Mouse (Mus musculus) lung, postnatal 36 days (tissue): Measurements from ENCODE around the gene Rdh11.
"Not testable (repeated sequence)": the region's sequence is repeated elsewhere in the genome, so short reads cannot be mapped to it uniquely, and the experiment has no call there.

ENCODE experiments used
- DNase-seq: peaks from one replicate; pipeline ENCODE4 v3.0.0; 2022; ENCODE audit warnings: mixed read lengths

Gene Rdh11

DNA sequence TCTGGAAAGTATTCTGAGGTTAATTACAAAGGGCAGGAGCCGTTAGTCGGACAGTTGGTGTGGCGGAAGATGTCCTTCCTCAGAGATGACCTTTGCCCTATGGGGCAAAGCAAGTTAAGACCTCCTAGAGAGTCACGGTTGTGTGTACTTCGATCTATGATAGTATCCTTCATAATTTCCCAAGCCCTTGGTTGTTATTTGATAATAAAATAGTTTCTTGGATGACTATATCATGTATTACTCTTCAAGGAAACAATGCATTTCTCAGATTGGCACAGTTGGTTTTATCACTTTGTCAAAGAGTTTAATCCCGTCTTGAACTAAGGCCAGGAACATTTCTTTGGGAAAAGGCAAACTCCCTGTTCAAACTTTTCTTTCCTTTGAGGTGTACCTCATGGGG, at the start of gene Rdh11:
Gene Rdh11 (minus strand): TSS at position 101 of the 400 bp plus-strand sequence.
- no peak for DNase-seq

- peak; percentile 39 for DNase-seq
Measured at GRCm38 (mm10) chr12:79235485-79236080, 43.5 kb upstream of the Rdh11 start.

DNA sequence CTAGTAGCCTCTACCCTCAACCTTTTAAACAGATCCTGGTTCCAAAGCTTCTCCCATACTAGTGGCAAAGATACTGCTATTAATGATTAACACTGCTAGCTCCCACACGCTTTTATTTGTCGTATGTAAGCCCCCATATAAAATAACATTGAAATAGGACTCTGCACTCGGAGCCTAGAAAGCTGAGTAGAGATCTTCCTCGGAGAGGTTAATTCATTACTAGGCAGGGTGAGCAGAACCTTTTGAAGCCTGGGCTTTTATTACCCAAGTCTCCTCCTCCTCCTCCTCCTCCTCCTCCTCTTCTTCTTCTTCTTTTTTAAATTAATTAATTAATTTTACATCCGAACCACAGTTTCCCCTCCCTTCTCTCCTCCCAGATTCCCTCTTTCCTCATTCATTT, 25.4 kb upstream of the Rdh11 start:
- no peak for DNase-seq

- no peak for DNase-seq
Measured at GRCm38 (mm10) chr12:79211447-79211846, 19.4 kb upstream of the Rdh11 start.

- DNase-seq: peak; percentile 60
Measured at GRCm38 (mm10) chr12:79208703-79209464, 16.8 kb upstream of the Rdh11 start, which contains the start of gene Rdh12. TSS of gene Rdh12 (plus strand) at chr12:79208914.

DNA sequence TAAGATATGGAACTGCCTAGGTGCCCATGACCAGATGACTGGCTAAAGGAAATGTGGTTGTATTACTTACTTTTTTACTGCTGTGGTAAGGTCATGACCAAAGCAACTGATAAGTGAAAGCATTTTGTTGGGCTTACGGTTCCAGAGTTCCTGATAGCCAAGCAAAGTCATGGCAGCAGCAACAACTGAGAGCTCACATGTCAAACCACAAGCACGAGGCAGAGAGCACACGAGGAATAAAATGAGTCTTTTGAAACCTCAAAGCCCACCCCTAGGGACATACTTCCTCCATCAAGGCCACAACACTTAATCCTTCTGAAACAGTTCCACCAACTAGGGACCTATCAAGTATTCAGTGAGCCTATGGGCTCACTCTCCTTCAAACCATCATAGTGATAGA, 9.8 kb upstream of the Rdh11 start:
- no peak for DNase-seq

DNA sequence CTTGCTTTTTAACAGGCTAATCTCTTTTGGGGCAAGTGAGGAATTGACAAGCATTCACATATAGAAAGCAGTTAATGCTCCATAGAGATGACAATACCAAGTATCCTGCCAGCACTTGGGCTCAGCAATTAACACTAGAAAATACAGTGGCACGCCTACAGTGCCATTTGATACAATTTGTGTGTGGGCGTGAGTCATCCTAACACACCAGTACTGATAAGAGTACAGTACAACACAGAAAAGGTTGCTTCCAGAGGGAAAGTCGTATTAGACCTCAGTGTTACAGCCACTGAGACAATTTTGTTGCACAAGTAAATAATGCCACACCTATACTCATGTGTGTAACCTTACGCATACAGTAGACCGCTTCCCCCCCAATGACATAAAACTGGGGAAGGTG, 5.0 kb upstream of the Rdh11 start:
- no peak for DNase-seq

GRCm38 (mm10) chr12:79193441-79193840, 1.3 kb upstream of the Rdh11 start:
- peak; percentile 84 for DNase-seq

DNA sequence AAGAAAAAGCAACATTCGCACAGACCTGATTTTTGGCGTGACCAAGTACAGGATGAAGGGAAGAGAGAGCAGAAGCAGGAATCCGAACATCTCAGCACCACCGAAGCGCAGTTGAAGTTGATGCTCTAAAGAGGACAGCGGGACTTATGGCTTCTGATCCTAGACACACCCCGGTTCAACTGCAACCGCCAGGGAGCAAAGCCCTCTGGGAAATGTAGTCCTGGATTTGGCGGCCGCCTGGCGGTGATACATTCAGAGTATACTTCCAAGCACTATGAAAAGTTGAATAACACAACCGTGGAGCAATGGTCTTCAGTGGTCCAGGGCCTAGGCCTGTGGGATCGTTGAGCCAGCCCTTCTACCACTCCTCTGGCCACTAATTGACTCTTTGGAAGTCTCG, 392 bp downstream of the Rdh11 start:
- peak; percentile 90 for DNase-seq

- DNase-seq: peak; percentile 90
Measured at GRCm38 (mm10) chr12:79190931-79191673, 991 bp downstream of the Rdh11 start.

DNA sequence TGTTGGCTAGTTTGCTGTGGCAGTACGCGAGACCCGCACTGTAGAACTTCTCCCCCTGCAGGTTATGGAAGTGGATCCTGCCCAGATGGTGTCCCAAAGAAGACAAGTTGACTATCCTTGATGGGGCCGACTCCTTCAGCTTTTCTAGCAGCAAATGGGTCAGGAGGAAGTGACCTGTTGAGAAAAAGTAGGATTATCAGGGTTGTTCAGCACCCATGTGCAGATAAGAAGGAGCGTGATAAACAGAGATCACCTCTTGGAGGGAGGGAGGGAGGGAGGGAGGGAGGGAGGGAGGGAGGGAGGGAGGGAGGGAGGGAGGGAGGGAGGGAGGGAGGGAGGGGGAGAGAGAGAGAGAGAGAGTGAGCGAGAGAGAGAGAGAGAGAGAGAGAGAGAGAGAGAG, 6.9 kb downstream of the Rdh11 start:
- not testable (repeated sequence) for DNase-seq

DNA sequence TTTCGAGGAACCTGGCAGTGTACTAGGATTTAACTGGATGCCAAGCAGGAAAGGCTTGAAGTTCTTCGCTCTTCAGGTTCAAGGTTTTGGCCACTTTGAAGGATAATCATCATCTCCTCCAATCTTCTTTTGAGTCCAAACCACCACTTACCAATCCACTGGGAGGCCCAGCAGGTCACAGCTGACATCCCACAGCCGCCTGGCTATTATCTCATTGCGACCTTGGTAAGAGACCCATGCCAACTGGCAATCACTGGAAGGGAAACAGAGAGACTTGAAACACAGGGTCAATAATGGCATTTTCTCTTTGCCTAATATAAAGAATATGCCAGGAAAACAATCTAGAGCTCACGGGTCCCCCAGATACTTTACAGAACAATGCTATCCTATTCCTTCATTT, 16.1 kb downstream of the Rdh11 start:
- DNase-seq: no peak

- no peak for DNase-seq
Measured at GRCm38 (mm10) chr12:79173721-79174120, 18.4 kb downstream of the Rdh11 start.

DNA sequence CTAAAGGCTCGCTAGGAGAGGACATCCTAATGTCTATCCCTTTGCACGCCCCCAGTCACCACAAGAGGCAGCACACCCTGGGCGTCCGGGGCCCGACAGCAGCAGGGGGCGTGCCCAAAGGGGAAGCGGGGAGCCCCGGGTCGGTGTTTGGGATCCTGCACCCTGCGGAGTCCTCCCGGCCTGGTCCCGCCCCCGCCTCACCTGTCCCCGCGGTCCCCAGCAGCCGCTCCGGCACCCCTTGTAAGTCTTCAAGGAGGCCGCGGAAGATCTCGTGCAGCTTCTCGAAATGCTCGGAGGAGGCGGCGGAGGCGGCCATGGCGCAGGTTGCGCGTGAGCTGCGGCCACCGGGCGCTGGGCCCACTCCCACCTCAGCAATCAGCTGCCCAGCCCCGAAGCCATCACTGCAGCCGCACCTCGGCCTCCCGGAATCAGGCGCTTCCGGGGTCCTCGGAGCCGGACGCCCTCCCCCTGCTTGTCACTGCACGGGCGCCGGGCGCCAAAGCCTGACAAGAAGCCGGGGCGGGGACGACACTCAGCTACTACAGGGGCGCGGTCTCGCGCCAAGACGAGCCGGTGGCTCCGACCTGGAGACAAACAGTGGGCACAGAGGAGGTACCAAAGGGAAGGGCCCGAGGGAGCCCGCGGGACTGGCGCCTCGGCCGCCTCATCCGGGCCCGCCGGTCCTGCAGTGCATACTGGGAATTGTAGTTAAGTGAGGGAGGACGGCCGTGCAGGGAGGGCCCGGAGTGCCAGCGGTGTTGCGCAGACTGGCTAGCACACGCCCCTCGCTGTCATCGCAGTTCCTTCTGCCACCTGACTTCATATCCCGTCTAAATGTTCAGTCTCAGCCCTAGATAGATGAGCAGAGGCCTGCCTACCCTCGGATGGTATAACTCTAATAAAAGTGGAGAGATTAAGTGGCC, 19.8 kb downstream of the Rdh11 start, which contains the start of gene Vti1b:
Gene Vti1b (minus strand): TSS at position 649 of the 923 bp plus-strand sequence.
- DNase-seq: peak; percentile 95

DNA sequence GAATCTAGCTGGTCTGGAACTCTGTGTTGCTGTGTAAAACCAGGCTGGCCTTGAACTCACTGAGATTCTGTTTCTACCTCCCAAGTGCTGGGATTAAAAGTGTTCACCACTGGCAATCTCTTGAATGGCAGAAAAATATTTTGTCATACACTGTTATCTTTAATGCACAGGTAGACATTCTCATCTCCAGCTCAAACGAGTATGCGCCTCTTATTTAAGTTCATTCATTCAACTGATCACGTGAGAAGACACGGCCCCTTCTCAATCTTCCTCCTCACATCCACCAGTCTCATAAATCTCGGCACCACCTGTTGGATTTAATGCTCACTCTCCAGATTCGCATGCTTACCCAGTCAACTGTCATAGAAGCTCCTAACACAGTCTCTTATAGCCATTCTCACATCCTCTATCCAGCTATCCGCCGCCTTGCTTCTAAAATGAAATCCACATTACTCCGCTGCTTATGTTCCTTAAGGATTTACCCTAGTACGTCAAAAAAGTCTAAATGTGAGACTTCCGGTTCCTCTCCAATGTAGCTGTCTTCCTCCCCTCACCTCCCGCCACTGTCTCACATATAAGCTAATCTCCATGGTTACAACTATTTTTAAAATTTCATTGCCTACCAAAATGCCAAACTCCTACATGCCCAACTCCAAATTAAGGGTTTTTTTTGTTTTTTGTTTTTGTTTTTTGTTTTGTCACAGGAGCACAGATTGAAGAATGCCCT, 20.7 kb downstream of the Rdh11 start:
- no peak for DNase-seq

DNA sequence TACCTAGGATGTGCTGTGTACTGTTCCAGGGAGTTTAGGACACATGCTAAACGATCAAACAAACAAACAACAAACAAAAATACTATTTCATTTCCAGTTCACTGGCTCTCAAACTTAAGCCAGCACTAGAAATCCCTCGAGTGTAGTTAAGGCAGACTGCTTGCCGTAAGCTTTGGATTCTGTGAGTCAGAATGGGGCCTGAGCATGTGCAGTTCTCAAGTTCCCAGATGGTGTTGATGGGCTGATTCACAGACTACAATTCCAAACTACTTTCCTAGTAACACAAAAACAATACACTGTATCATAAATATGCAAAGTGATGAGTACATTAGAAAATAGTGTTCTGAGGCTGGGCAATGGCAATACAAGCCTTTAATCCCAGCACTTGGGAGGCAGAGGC, 21.7 kb downstream of the Rdh11 start:
- no peak for DNase-seq

DNA sequence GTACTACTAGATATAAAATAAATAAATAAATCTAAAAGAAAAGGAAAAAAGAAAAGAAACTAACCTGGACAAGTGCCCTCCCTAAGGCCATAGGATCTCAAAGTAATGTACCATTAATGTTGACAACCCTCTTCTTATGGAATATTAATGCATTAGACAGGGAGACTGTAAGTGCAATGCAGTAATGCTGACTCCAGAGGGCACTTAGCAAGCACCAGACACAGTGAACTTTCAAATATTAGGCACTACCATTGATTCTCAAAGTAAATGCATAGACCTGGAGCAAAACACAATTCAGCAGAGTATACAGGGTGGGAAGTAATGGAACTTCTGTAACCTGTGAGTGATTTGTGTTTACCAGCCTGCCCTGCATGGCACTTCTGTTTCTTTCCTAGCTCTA, 22.9 kb downstream of the Rdh11 start:
- DNase-seq: no peak

GRCm38 (mm10) chr12:79162876-79163275, 29.2 kb downstream of the Rdh11 start:
- DNase-seq: no peak

DNA sequence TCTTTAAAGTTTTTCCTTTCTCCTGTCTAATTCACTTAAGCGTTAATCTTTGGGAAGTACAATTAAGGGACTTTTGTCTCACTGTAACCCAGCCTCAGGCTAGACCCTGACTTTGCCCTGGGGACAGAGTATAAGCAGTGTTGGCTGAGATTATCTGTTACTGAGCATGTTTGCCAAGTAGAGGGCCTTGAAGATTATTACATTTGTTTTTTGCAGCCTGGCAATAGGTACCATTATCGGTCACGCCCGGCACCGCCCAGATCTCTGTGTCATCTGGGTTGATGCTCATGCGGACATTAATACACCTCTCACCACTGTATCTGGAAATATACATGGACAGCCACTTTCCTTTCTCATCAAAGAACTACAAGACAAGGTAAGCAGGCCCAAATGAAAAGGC, 42.4 kb downstream of the Rdh11 start:
- DNase-seq: no peak

DNA sequence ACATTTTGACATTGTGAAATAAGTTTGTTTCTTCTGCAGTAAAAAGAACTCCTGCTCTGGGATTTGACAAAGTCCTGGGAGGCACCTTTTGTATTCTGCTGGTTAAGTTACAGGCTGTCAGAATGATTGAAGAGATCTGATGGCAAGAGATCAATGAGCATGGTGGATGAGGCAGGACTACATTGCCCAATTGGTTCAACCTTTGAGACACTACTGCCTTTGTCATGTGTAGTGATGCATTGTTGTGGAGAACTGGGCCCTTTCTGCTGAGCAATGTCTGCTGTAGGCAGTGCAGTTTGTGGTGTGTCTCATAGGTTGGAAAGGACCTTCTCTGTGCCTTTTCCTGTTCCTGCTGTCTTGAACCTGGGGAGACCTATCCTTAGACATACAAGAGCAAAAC, 50.7 kb downstream of the Rdh11 start:
- no peak for DNase-seq

GRCm38 (mm10) chr12:79140811-79141210, 51.3 kb downstream of the Rdh11 start:
- DNase-seq: peak; percentile 35

DNA sequence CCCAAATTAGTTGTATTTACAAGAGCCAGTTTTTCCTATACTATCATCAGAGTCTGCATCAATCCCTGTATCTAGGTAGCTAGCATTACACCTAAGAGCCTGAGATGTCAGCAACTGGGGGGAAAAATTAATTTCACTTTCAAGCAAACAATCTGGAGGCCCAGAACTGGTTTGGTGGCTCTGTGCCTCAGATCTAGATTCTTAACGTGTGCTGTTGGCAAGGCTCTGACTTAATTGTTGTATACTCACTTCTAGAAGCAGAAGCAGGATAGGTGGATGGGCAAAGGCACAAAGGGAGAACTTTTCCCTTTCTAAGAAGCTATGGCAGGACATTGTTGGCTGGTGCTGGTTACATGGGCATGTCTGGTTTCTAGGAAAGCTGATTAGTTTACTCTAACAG, 52.7 kb downstream of the Rdh11 start:
- DNase-seq: peak; percentile 33
